Mouse (Mus musculus) CH12.LX (cell line): Measurements from ENCODE around the gene Gna15. TPM values are rescaled to one million over a fixed set of nuclear protein-coding genes. Genes with fewer than 3 reads are reported as not detected.
A peak's percentile ranks its signal among the peaks of the same experiment; 100 is the strongest.

Experiments used
- DNase-seq: peaks from one replicate; pipeline ENCODE4 v3.0.0-alpha.2; 2013; ENCODE audit errors: extremely low read depth
- H3K27ac ChIP-seq: 2 replicates; pipeline ENCODE4 v1.5.1; 2012; ENCODE audit warnings: low read depth, mild to moderate bottlenecking, control low read depth, moderate library complexity; ENCODE audit not compliant: insufficient read depth
- H3K27me3 ChIP-seq: replicated peaks from 2 replicates; pipeline ENCODE3; 2012; ENCODE audit warnings: inconsistent platforms
- H3K36me3 ChIP-seq, 2 experiments: replicated peaks in 1 of 2; 2 replicates each; pipeline versions ENCODE3 to v1.6.1; 2012; ENCODE audit warnings: inconsistent platforms in 1 of 2, low read length in 1 of 2, mild to moderate bottlenecking in 1 of 2, mixed read lengths in 1 of 2, moderate library complexity in 1 of 2; ENCODE audit not compliant: control insufficient read depth in 1 of 2, insufficient read depth in 1 of 2
- H3K4me1 ChIP-seq, 2 experiments: 2 replicates each; pipeline ENCODE4 v1.6.1; 2012; ENCODE audit warnings: inconsistent platforms in 1 of 2, moderate library complexity in 1 of 2; ENCODE audit not compliant: insufficient read depth in 2 of 2, control insufficient read depth in 1 of 2
- H3K4me2 ChIP-seq: 2 replicates; pipeline ENCODE4 v1.6.1; 2012; ENCODE audit warnings: low read depth, mild to moderate bottlenecking, control low read depth; ENCODE audit not compliant: poor library complexity, insufficient read depth, severe bottlenecking
- H3K4me3 ChIP-seq, 3 experiments: fragments of 150-350 bp in 1 of 3; sonication (generic) in 1 of 3; replicated peaks in 1 of 3; 2 replicates each; pipeline versions ENCODE3 to v1.5.1; 2011 to 2012; ENCODE audit warnings: low read depth in 2 of 3, low read length in 2 of 3, mild to moderate bottlenecking in 2 of 3, moderate library complexity in 2 of 3, control low read depth in 1 of 3, improper control_type of control experiment in 1 of 3, inconsistent platforms in 1 of 3, mixed read lengths in 1 of 3; ENCODE audit not compliant: poor library complexity in 1 of 3
- H3K79me2 ChIP-seq: replicated peaks from 2 replicates; pipeline ENCODE4 v1.6.1; 2012; ENCODE audit warnings: mild to moderate bottlenecking, moderate library complexity; ENCODE audit not compliant: control insufficient read depth, poor library complexity, insufficient read depth, severe bottlenecking; ENCODE audit errors: extremely low read depth
- H3K9ac ChIP-seq: 2 replicates; pipeline ENCODE4 v1.6.1; 2012; ENCODE audit warnings: low read depth, mild to moderate bottlenecking, control low read depth, moderate library complexity; ENCODE audit not compliant: insufficient read depth
- H3K9me3 ChIP-seq: replicated peaks from 2 replicates; pipeline ENCODE3; 2012; ENCODE audit warnings: low read length, inconsistent platforms, mixed read lengths
- BHLHE40 ChIP-seq: IDR thresholded peaks from 2 replicates; pipeline ENCODE4 v1.6.1; 2011; ENCODE audit warnings: mild to moderate bottlenecking, low read depth, low read length, improper control_type of control experiment
- CHD1 ChIP-seq: IDR thresholded peaks from 2 replicates; pipeline ENCODE4 v1.6.1; 2012; ENCODE audit warnings: low read depth, low read length, improper control_type of control experiment, inconsistent platforms
- CHD2 ChIP-seq: IDR thresholded peaks from 2 replicates; pipeline ENCODE4 v1.6.1; 2011; ENCODE audit warnings: low read length, improper control_type of control experiment
- CTCF ChIP-seq, 2 experiments: IDR thresholded peaks in 1 of 2; conservative IDR thresholded peaks in 1 of 2; 2 replicates each; pipeline ENCODE4 v1.5.1; 2011 to 2012; ENCODE audit warnings: low read depth in 2 of 2, low read length in 2 of 2, improper control_type of control experiment in 1 of 2, inconsistent platforms in 1 of 2, mild to moderate bottlenecking in 1 of 2, moderate library complexity in 1 of 2
- E2F4 ChIP-seq: IDR thresholded peaks from 2 replicates; pipeline ENCODE4 v1.6.1; 2011; ENCODE audit warnings: low read depth, low read length, improper control_type of control experiment; ENCODE audit not compliant: insufficient replicate concordance
- ELF1 ChIP-seq: IDR thresholded peaks from 2 replicates; pipeline ENCODE4 v1.6.1; 2014; ENCODE audit warnings: low read depth, mild to moderate bottlenecking, inconsistent platforms, low read length, improper control_type of control experiment
- EP300 ChIP-seq: IDR thresholded peaks from 2 replicates; pipeline ENCODE4 v1.6.1; 2011; ENCODE audit warnings: low read length, improper control_type of control experiment
- ETS1 ChIP-seq: conservative IDR thresholded peaks from 2 replicates; pipeline ENCODE4 v1.6.1; 2012; ENCODE audit warnings: low read depth, mild to moderate bottlenecking, inconsistent platforms, low read length, improper control_type of control experiment, moderate library complexity
- GABPA ChIP-seq: IDR thresholded peaks from 2 replicates; pipeline ENCODE4 v1.6.1; 2012; ENCODE audit warnings: low read depth, low read length, improper control_type of control experiment, inconsistent platforms; ENCODE audit not compliant: insufficient replicate concordance
- HCFC1 ChIP-seq: IDR thresholded peaks from 2 replicates; pipeline ENCODE4 v1.6.1; 2012; ENCODE audit warnings: low read depth, mild to moderate bottlenecking, inconsistent platforms, low read length, improper control_type of control experiment
- IRF4 ChIP-seq: IDR thresholded peaks from 2 replicates; pipeline ENCODE4 v1.6.1; 2014; ENCODE audit warnings: low read depth, mild to moderate bottlenecking, inconsistent platforms, low read length, improper control_type of control experiment
- JUN ChIP-seq: IDR thresholded peaks from 2 replicates; pipeline ENCODE4 v1.6.1; 2011; ENCODE audit warnings: low read depth, mild to moderate bottlenecking, low read length, improper control_type of control experiment, moderate library complexity; ENCODE audit not compliant: insufficient read depth
- JUND ChIP-seq: conservative IDR thresholded peaks from 2 replicates; pipeline ENCODE4 v1.6.1; 2011; ENCODE audit warnings: low read depth, low read length, improper control_type of control experiment
- KAT2A ChIP-seq: IDR thresholded peaks from 2 replicates; pipeline ENCODE4 v1.6.1; 2012; ENCODE audit warnings: low read length, improper control_type of control experiment, inconsistent platforms; ENCODE audit not compliant: insufficient replicate concordance
- MAFK ChIP-seq: IDR thresholded peaks from 2 replicates; pipeline ENCODE4 v1.6.1; 2011; ENCODE audit warnings: low read length, improper control_type of control experiment; ENCODE audit not compliant: insufficient replicate concordance
- MAX ChIP-seq: IDR thresholded peaks from 2 replicates; pipeline ENCODE4 v1.6.1; 2011; ENCODE audit warnings: low read length, improper control_type of control experiment
- MAZ ChIP-seq: IDR thresholded peaks from 2 replicates; pipeline ENCODE4 v1.6.1; 2012; ENCODE audit warnings: low read depth, mild to moderate bottlenecking, inconsistent platforms, low read length, improper control_type of control experiment, moderate library complexity
- MEF2A ChIP-seq: IDR thresholded peaks from 2 replicates; pipeline ENCODE4 v1.6.1; 2014; ENCODE audit warnings: low read depth, mild to moderate bottlenecking, inconsistent platforms, low read length, improper control_type of control experiment, borderline replicate concordance
- MXI1 ChIP-seq: IDR thresholded peaks from 2 replicates; pipeline ENCODE4 v1.6.1; 2011; ENCODE audit warnings: mild to moderate bottlenecking, low read depth, low read length, improper control_type of control experiment
- MYC ChIP-seq: IDR thresholded peaks from 2 replicates; pipeline ENCODE4 v1.6.1; 2011; ENCODE audit warnings: low read depth, mild to moderate bottlenecking, improper control_type of control experiment, low read length
- NELFE ChIP-seq: IDR thresholded peaks from 2 replicates; pipeline ENCODE4 v1.6.1; 2011; ENCODE audit warnings: low read depth, low read length, improper control_type of control experiment
- NRF1 ChIP-seq: IDR thresholded peaks from 2 replicates; pipeline ENCODE4 v1.6.1; 2014; ENCODE audit warnings: low read depth, mild to moderate bottlenecking, inconsistent platforms, low read length, improper control_type of control experiment, moderate library complexity
- PAX5 ChIP-seq: IDR thresholded peaks from 2 replicates; pipeline ENCODE4 v1.6.1; 2012; ENCODE audit warnings: low read length, inconsistent platforms, mixed read lengths
- POLR2A ChIP-seq: IDR thresholded peaks from 2 replicates; pipeline ENCODE4 v1.6.1; 2011; ENCODE audit warnings: low read depth, mild to moderate bottlenecking, improper control_type of control experiment, low read length
- POLR2AphosphoS2 ChIP-seq: IDR thresholded peaks from 2 replicates; pipeline ENCODE4 v1.6.1; 2011; ENCODE audit warnings: low read depth, low read length, improper control_type of control experiment
- RAD21 ChIP-seq: IDR thresholded peaks from 2 replicates; pipeline ENCODE4 v1.6.1; 2011; ENCODE audit warnings: low read depth, mild to moderate bottlenecking, low read length, improper control_type of control experiment, moderate library complexity
- RCOR1 ChIP-seq: conservative IDR thresholded peaks from 2 replicates; pipeline ENCODE4 v1.6.1; 2012; ENCODE audit warnings: low read depth, mild to moderate bottlenecking, inconsistent platforms, low read length, improper control_type of control experiment
- SIN3A ChIP-seq: IDR thresholded peaks from 2 replicates; pipeline ENCODE4 v1.6.1; 2012; ENCODE audit warnings: low read length, improper control_type of control experiment, inconsistent platforms
- SMC3 ChIP-seq: IDR thresholded peaks from 2 replicates; pipeline ENCODE4 v1.6.1; 2011; ENCODE audit warnings: low read depth, low read length, improper control_type of control experiment
- TBP ChIP-seq: conservative IDR thresholded peaks from 2 replicates; pipeline ENCODE4 v1.6.1; 2011; ENCODE audit warnings: low read depth, low read length, improper control_type of control experiment
- TCF12 ChIP-seq: IDR thresholded peaks from 2 replicates; pipeline ENCODE4 v1.6.1; 2014; ENCODE audit warnings: low read depth, mild to moderate bottlenecking, inconsistent platforms, low read length, improper control_type of control experiment
- UBTF ChIP-seq: IDR thresholded peaks from 2 replicates; pipeline ENCODE4 v1.6.1; 2012; ENCODE audit warnings: low read depth, mild to moderate bottlenecking, inconsistent platforms, low read length, improper control_type of control experiment, moderate library complexity
- USF1 ChIP-seq: IDR thresholded peaks from 2 replicates; pipeline ENCODE4 v1.6.1; 2014; ENCODE audit warnings: low read depth, mild to moderate bottlenecking, inconsistent platforms, low read length, improper control_type of control experiment
- USF2 ChIP-seq: conservative IDR thresholded peaks from 2 replicates; pipeline ENCODE4 v1.6.1; 2011; ENCODE audit warnings: low read depth, low read length, improper control_type of control experiment
- ZC3H11A ChIP-seq: IDR thresholded peaks from 2 replicates; pipeline ENCODE4 v1.6.1; 2012; ENCODE audit warnings: low read depth, mild to moderate bottlenecking, inconsistent platforms, low read length, improper control_type of control experiment
- ZKSCAN1 ChIP-seq: IDR thresholded peaks from 2 replicates; pipeline ENCODE4 v1.6.1; 2012; ENCODE audit warnings: low read depth, inconsistent platforms, low read length, improper control_type of control experiment, borderline replicate concordance
- ZMIZ1 ChIP-seq: IDR thresholded peaks from 2 replicates; pipeline ENCODE4 v1.6.1; 2012; ENCODE audit warnings: low read depth, mild to moderate bottlenecking, inconsistent platforms, low read length, improper control_type of control experiment
- ZNF384 ChIP-seq: IDR thresholded peaks from 2 replicates; pipeline ENCODE4 v1.6.1; 2012; ENCODE audit warnings: low read depth, low read length, improper control_type of control experiment, inconsistent platforms
- dilution Hi-C: fragments of 300-500 bp; cut with MboI; formaldehyde crosslinking; loops from 2 replicates; pipeline ENCODE4 v1.14.3; 2020; ENCODE audit warnings: low sequenced_read_pairs; ENCODE audit not compliant: extremely low pct_unique_long_range_greater_than_20kb, extremely low pct_ligation_motif_present
- in situ Hi-C: fragments of 300-500 bp; cut with MboI; formaldehyde crosslinking; loops from 3 replicates; pipeline ENCODE4 v1.14.3; 2019; ENCODE audit warnings: low sequenced_read_pairs, low pct_ligation_motif_present, low pct_unique_long_range_greater_than_20kb, mixed read lengths
- polyA plus RNA-seq: library from polyadenylated mRNA; unstranded; fragments of >175 nt; gene quantifications from 2 replicates; pipeline ENCODE4 v1.2.1, GENCODE M21; 2012; ENCODE audit warnings: low read depth; ENCODE audit not compliant: insufficient read length
- total RNA-seq, 2 experiments: library from RNA; depleted of rRNA; stranded (reverse); fragments of 300-350 nt in 1 of 2; fragments of >200 nt in 1 of 2; gene quantifications; 2 replicates each; pipeline ENCODE4 v1.2.3; 2012 to 2014

The Gna15 gene
- total and polyA plus RNA-seq, 3 experiments, result 5.2 to 10.0 (median 5.2) TPM

DNA sequence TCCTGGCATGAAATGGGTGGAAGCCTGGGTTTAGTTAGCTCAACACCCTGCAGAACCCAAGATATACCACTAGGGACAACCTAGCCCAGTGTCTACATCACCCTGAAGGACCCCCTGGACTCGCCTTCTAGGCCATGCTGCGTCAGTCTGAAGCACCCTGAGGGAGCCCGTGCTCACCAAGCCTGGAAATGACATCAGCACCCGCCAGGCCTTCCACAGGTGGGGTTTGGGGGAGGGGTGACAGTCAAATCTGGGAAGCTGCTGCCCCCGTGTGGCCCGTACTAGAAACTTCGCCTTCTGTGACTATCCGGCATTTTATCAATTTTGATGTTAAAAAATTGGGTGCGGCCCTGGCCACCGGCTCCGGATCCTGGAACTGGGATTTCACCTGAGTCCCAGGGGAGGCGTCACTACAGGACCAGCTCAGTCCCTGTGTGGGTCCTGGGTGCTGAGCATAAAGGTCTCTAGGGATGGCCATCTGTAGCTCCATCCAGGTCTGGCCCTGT, 27.6 kb upstream of the Gna15 start:
- dilution Hi-C loops, result no loop called here
- H3K27ac ChIP-seq, result peak overlapping the region; percentile 33; the same call in 1 of the 2 replicates

GRCm38 (mm10) chr10:81550257-81550656, 26.2 kb upstream of the Gna15 start:
- Histone ChIP-seq H3K4me3 (no peak overlapping the region), H3K9me3 (no peaks in the 10 kb centered on the region), H3K4me2 (no peak overlapping the region), H3K9ac (no peak overlapping the region), H3K27ac (no peak overlapping the region), H3K36me3 (no peaks in the 10 kb centered on the region), H3K27me3 (peaks cover 7% of the 10 kb centered on the region), H3K4me1 (peaks cover 8 to 48% of the 10 kb centered on the region in 2 experiments), H3K79me2 (no peaks in the 10 kb centered on the region)
- peak; percentile 76 for DNase-seq
- in situ Hi-C loops, result no loop called here
- dilution Hi-C loops, result no loop called here
- no peak for TF ChIP-seq GABPA
- peak; percentile 64 for TF ChIP-seq SMC3
- peak; percentile 74 to 81; a peak in 3 of 4 replicates for TF ChIP-seq CTCF (conservative IDR thresholded peaks at IDR 0.05 in 1 of 2, IDR thresholded peaks at IDR 0.05 in 1 of 2; ENCODE audit: low read depth in 2 of 2, low read length in 2 of 2)
- peak; percentile 34; the same call in 1 of the 2 replicates for TF ChIP-seq ELF1
- peak; percentile 52 for TF ChIP-seq RAD21

More for the DNA sequence above, 27.6 kb upstream of the Gna15 start:
- Histone ChIP-seq H3K4me3 (peak overlapping the region in 2 of 3 experiments; percentile 23 to 46), H3K36me3 (no peaks in the 10 kb centered on the region), H3K79me2 (no peaks in the 10 kb centered on the region), H3K9me3 (peaks cover 5% of the 10 kb centered on the region), H3K4me2 (peak overlapping the region; percentile 17; the same call in 1 of the 2 replicates), H3K4me1 (peaks cover 8 to 42% of the 10 kb centered on the region in 2 experiments), H3K27me3 (peaks cover 15% of the 10 kb centered on the region), H3K9ac (peak overlapping the region; percentile 46)
- TF ChIP-seq POLR2A (peak; percentile 66), CTCF (conservative IDR thresholded peaks at IDR 0.05 in 1 of 2, IDR thresholded peaks at IDR 0.05 in 1 of 2; ENCODE audit: low read depth in 2 of 2, low read length in 2 of 2) (peak; percentile 51 to 95; a peak in 3 of 4 replicates), ZMIZ1 (no peak), ZKSCAN1 (peak; percentile 76), CHD1 (no peak), ZC3H11A (peak; percentile 33; the same call in 1 of the 2 replicates), NELFE (no peak), SMC3 (peak; percentile 75), RAD21 (peak; percentile 81), ZNF384 (peak; percentile 23; the same call in 1 of the 2 replicates), ELF1 (peak; percentile 69), MAZ (peak; percentile 90; the same call in 1 of the 2 replicates), UBTF (no peak), MYC (peak; percentile 90), MAFK (peak; percentile 28; the same call in 1 of the 2 replicates), TCF12 (peak; percentile 98), USF1 (no peak), JUN (peak; percentile 80), PAX5 (no peak), EP300 (peak; percentile 70; the same call in 1 of the 2 replicates), JUND (peak; percentile 59), MXI1 (peak; percentile 65; the same call in 1 of the 2 replicates), USF2 (no peak), BHLHE40 (peak; percentile 89), GABPA (no peak), MAX (peak; percentile 53; the same call in 1 of the 2 replicates), POLR2AphosphoS2 (no peak), MEF2A (peak; percentile 87), TBP (no peak), E2F4 (peak; percentile 46; the same call in 1 of the 2 replicates), SIN3A (peak; percentile 85), HCFC1 (peak; percentile 75), ETS1 (peak; percentile 91), NRF1 (peak; percentile 47), CHD2 (peak; percentile 96), IRF4 (peak; percentile 83), RCOR1 (peak; percentile 62; the same call in 1 of the 2 replicates), KAT2A (no peak)
- peak; percentile 95 for DNase-seq
- in situ Hi-C loops, result no loop called here
